Mouse (Mus musculus) heart, embryonic 10.5 days (tissue): Measurements from ENCODE around the gene Prm2. TPM values are rescaled to one million over a fixed set of nuclear protein-coding genes. Genes with fewer than 3 reads are reported as not detected.
A peak's percentile ranks its signal among the peaks of the same experiment; 100 is the strongest.

Source experiments
- DNase-seq: peaks from one replicate; pipeline ENCODE4 v3.0.0-alpha.2; 2017; ENCODE audit warnings: low spot score
- H3K27ac ChIP-seq: fragments of 300-500 bp; sonication (generic); 2 replicates; pipeline ENCODE4 v1.5.1; 2016; ENCODE audit warnings: mild to moderate bottlenecking
- H3K27me3 ChIP-seq: fragments of 300-500 bp; sonication (generic); 2 replicates; pipeline ENCODE4 v1.6.1; 2016; ENCODE audit warnings: mild to moderate bottlenecking; ENCODE audit not compliant: poor library complexity, insufficient read depth, severe bottlenecking
- H3K36me3 ChIP-seq: fragments of 300-500 bp; sonication (generic); 2 replicates; pipeline ENCODE4 v1.6.1; 2016; ENCODE audit warnings: mild to moderate bottlenecking, moderate library complexity
- H3K4me1 ChIP-seq: fragments of 300-500 bp; sonication (generic); 2 replicates; pipeline ENCODE4 v1.6.1; 2016; ENCODE audit warnings: mild to moderate bottlenecking
- H3K4me3 ChIP-seq: fragments of 300-500 bp; sonication (generic); 2 replicates; pipeline ENCODE4 v1.5.1; 2016; ENCODE audit warnings: mild to moderate bottlenecking, moderate library complexity
- H3K9me3 ChIP-seq: fragments of 300-500 bp; sonication (generic); 2 replicates; pipeline ENCODE4 v1.6.1; 2016; ENCODE audit warnings: mild to moderate bottlenecking, moderate library complexity
- WGBS: fragments of 180-500 bp; shearing (Covaris S2); methylation state at CpG from one replicate; pipeline ENCODE4 v1.1.7; 2016; 5-methylcytosine and 5-hydroxymethylcytosine counted together
- polyA plus RNA-seq: library from polyadenylated mRNA; unstranded; fragments of >200 nt; fragmentation: Nextera tagmentation; extraction: Ambion mirVana; gene quantifications from 2 replicates; pipeline ENCODE4 v1.2.1, GENCODE M21; 2016

Gene Prm2
- polyA plus RNA-seq, 1 experiment from 2014 or later = not detected

DNA sequence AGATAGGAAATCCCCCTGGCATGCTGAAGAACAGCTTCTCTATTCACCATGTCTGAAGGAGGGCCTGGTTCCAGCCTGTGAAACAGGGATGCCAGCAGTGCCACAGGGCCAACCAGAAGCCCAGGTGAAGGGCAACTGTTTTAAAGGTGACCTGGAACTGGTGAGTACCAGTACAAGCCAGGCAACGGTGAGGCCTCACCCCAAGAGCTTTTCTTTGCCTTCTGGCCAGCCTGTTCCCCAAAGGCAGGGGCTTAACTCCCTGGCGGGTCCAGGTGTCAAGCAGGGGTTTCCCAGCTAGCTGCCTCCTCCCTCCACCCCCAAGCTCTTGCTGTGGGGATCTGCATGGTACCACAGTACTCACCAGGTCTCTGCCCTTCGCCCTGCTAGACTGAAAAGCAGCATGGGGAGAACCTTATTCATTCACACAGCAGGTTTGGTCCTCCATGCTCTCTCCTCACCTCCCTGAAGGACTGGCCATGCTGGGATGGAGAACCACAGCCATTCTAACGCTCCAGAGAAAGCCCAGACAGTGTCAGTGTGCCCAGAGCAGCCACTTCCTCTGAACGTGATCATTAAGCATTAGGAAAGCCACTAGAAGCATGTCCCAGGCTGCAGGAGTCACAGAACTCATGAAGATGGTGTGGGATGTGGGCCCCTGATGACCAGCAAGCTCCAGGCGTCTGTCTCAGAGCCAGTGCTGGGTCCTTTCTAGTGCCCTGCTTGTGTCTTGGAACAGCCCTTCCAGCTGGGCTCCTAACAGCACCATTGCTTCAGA lies 13.4 kb downstream of the Prm2 start:
- H3K36me3 ChIP-seq = no peaks in the 10 kb centered on the region
- H3K4me3 ChIP-seq = peak overlapping the region; percentile 82; the same call in 1 of the 2 replicates
- 39% methylated on average over 6 of the region's 6 CpGs for WGBS
- no peaks in the 10 kb centered on the region for H3K9me3 ChIP-seq
- no peak for DNase-seq
- H3K27me3 ChIP-seq = peaks cover 10% of the 10 kb centered on the region; the same call in 1 of the 2 replicates
- peak overlapping the region; percentile 79 for H3K27ac ChIP-seq
- peaks cover 75% of the 10 kb centered on the region for H3K4me1 ChIP-seq

DNA sequence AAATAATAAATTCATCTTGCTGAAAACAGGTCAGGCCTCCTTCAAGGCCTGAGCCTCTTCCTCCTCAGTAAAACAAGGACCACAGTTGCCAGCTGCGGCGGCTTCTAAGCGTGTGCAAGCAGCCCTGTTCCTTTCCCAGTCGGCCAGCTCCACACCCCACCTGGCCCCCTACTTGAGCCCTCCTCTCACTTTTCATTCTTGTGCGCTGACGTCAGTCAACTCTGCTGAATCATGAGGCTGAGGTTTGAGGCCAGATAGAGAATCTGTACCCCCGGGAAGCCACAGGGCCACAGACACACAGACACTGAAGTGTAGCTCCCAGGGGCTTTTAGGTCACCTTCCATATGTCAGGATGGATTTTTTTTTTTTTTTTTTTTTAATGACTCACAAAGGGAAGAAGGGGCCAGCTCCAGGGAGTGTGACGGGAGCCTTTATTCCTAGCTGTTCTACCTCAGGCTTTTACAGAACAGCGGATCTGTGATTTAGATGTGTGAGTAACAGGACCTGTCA lies 14.0 kb downstream of the Prm2 start:
- Histone ChIP-seq H3K27ac (peak overlapping the region; percentile 79), H3K36me3 (no peaks in the 10 kb centered on the region), H3K27me3 (peaks cover 10% of the 10 kb centered on the region; the same call in 1 of the 2 replicates), H3K4me3 (no peak overlapping the region), H3K4me1 (peaks cover 75% of the 10 kb centered on the region), H3K9me3 (no peaks in the 10 kb centered on the region)
- DNase-seq = no peak
- WGBS = 25% methylated on average over 9 of the region's 9 CpGs

DNA sequence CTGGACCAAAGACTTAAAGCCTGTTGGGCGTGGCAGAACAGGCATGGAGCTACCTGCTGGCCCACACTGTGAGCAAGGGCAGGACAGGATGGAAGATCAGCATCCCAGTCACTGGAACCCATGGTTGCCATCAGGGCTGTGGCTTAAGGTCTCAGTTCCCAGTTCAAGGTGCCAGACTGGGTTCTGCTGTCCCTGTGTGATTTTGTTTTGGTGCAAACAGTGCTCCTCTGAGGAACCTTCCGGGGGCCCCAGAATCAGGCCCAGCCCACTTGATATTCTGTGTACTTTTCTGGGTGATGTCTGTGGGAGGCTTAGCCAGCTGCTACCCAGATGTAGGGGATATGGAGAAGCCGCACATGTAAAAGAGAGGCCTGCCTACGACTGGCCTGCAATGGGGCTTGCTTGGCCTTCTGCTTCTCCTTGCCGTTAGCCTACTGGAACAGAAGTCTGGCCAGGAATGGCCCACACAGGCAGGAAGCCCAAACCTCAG lies 15.3 kb downstream of the Prm2 start:
- Histone ChIP-seq H3K27ac (peak overlapping the region; percentile 42), H3K27me3 (peaks cover 10% of the 10 kb centered on the region; the same call in 1 of the 2 replicates), H3K4me3 (no peak overlapping the region), H3K4me1 (peaks cover 71% of the 10 kb centered on the region), H3K36me3 (no peaks in the 10 kb centered on the region), H3K9me3 (no peaks in the 10 kb centered on the region)
- no peak for DNase-seq
- 78% methylated on average over 5 of the region's 5 CpGs for WGBS

DNA sequence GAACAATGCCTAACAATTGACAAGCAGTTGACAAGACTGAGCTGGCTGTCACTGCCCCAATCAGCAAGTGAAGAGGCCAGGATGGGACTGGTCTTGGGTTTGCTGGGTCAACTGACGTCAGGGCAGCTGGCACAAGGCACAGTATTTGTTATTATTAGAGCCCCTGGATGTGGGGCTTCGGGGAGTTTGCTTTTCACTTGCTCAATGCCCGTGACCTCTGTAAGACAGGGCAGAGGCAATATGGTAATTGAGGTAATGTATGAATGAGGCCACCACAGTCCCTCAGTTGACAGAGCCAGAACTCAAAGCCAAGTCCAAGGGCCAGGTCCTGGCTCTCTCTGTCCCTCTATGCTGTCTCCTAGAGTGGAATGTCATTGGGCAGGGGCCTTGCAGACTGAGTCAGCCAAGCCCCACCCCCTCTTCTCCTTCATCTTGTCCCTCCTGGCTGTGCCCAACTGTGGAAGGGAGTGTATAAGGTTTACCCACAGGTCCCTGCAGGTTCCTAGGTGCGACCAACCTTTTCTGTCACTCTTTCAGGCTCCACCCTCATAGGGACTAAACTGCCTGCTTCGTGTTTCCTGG lies 18.3 kb downstream of the Prm2 start:
- Histone ChIP-seq H3K4me3 (no peak overlapping the region), H3K27ac (no peak overlapping the region), H3K4me1 (peaks cover 50% of the 10 kb centered on the region), H3K36me3 (no peaks in the 10 kb centered on the region), H3K27me3 (peaks cover 2% of the 10 kb centered on the region; the same call in 1 of the 2 replicates), H3K9me3 (no peaks in the 10 kb centered on the region)
- no peak for DNase-seq
- WGBS = 59% methylated on average over 5 of the region's 5 CpGs

DNA sequence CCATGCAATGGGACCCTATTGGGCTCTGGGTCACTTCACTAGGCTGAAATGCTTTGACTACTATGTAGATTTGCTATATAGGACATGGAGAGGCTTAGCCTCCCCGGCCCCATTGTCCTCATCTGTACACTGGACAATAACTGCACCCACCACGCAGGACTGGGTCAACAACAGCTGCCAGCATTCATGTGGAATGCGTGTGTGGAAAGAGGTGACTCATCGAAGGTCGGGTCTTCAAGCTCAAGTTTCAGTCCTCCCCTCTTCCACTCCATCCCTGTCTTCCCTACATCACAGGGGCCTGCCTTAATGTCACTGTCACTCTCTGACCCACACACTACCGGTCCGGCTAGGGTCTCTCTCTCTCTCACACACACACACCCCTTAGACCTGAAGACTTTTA lies 19.6 kb downstream of the Prm2 start:
- Histone ChIP-seq H3K4me3 (no peak overlapping the region), H3K36me3 (no peaks in the 10 kb centered on the region), H3K9me3 (no peaks in the 10 kb centered on the region), H3K4me1 (peaks cover 43% of the 10 kb centered on the region), H3K27me3 (no peaks in the 10 kb centered on the region), H3K27ac (no peak overlapping the region)
- DNase-seq = no peak
- WGBS = 37% methylated on average over 7 of the region's 7 CpGs

DNA sequence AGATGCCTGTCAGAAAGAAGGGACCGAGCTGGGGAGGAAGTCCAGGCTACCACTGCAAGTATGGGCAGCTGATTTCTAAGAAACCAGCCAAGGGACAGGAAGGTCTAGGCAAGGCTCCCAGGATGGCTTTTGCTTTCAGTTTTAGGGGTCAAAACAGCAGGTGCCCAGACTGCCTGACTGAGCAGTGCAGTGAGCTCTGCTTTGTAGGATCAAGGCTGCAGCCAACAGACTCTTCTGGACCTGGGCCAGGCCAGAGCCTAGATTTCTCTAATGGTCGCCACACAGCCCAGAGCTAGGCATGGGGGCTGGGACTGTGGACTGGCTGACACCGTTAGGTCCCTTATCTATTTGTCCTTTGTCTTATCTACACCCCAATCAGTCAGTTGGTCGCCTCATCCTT lies 21.2 kb downstream of the Prm2 start:
- 41% methylated on average over 4 of the region's 4 CpGs for WGBS

DNA sequence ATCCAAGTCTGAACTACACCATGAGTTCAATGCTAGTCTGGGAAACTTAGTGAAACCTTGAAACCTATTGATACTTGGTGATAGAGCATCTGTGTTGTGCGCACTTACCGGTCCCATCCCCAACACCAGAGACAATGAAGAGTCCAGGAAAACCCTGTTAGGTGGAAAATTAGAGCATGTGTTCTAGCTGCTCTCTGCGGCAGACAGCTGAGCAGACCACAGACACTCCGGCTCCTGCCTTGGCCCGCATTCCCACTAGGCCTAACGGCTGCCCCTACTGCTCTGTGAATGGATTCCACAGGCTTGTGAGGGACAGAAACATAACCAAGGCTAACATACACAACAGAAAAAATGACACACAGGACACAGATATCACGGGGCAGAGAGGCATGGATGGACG lies 22.4 kb downstream of the Prm2 start:
- H3K4me3 ChIP-seq = no peak overlapping the region
- H3K36me3 ChIP-seq = no peaks in the 10 kb centered on the region
- H3K27ac ChIP-seq = 0 out of 2 replicates have a peak overlapping the region, but pooled peaks have one; percentile 16
- H3K4me1 ChIP-seq = peaks cover 54% of the 10 kb centered on the region
- peaks cover 15% of the 10 kb centered on the region for H3K27me3 ChIP-seq
- no peaks in the 10 kb centered on the region for H3K9me3 ChIP-seq
- 76% methylated on average over 8 of the region's 8 CpGs for WGBS
- no peak for DNase-seq

More for the DNA sequence above, 21.2 kb downstream of the Prm2 start:
- Histone ChIP-seq H3K4me1 (peaks cover 47% of the 10 kb centered on the region), H3K27me3 (0 out of 2 replicates have a peak, but pooled peaks cover 3% of the 10 kb centered on the region), H3K36me3 (no peaks in the 10 kb centered on the region), H3K4me3 (no peak overlapping the region), H3K9me3 (no peaks in the 10 kb centered on the region), H3K27ac (no peak overlapping the region)
- DNase-seq = no peak

DNA sequence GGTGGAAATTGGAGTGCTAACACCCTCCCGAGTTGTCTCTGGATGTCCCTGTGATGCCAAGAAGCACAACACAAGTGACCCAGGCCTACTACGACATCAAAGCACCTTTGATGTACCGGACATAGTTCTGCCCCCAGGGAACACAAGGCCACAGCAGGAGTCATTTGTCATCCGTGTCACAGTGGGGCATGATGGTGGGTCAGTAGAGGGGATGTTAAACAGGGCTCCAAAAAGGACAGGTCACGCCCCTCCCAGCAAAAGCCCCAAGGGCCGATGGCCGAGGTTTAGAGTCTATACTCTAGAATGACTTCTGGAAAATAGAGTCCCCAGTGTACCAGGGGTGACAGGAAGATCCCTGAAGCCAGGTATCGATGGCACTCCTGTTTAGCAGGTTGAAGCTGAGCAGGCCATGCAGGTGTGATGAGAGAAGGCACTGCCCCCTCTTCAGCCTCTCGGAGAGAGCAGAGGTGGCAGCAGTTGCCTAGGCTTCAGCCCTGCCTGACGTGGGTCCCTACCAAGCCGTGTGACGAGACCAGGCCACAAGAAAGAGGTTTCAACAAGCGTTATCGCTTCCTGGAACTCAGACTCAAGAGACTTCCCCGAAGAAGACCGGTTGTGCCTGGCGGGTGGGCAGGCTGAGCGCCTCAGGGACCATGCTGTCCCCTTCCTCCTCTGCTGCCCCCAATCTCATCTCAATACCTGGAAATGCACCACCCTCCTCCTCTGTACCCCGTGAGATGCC lies 24.0 kb downstream of the Prm2 start:
- Histone ChIP-seq H3K4me3 (no peak overlapping the region), H3K9me3 (no peaks in the 10 kb centered on the region), H3K27ac (peak overlapping the region; percentile 23; the same call in 1 of the 2 replicates), H3K4me1 (peaks cover 42% of the 10 kb centered on the region), H3K27me3 (peaks cover 21% of the 10 kb centered on the region), H3K36me3 (no peaks in the 10 kb centered on the region)
- WGBS = 49% methylated on average over 19 of the region's 19 CpGs
- DNase-seq = no peak

DNA sequence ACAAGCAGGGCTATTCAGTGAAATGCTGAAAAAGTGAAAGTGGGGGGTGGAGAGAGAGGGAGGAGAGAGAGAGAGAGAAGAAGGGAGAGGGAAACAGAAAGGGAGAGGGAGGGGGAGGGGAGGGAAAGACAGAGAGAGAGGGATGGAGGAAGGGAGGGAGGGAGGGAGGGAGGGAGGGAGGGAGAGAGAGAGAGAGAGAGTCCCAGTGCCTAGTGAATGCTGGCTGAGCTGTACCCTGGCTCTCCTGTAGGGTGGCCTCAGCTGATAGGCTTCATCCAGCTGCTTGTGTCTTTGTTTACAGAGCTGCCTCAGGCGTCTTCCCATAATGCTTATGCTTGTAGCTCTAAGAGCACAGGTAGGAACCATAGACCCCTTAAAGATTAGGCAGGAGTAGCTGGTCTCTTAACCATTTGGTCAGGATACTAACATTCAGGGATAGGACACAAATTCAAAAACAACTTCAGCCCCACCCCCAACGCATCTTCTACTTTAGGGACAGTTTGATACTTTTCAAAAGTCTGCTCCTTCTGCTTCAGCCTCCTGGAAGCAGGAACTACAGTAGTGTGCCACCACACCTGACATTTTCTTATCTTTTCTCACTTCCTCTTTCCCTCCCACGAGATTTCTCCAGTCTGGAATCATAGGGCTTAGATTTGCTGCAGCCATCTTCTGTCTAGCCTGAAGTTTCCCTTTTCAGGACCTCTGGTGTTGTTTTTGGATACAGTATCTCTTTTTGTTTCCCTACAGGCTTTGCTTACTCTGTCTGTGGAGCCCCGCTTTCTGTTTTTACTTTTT lies 25.2 kb downstream of the Prm2 start:
- Histone ChIP-seq H3K36me3 (no peaks in the 10 kb centered on the region), H3K4me1 (peaks cover 33% of the 10 kb centered on the region), H3K9me3 (no peaks in the 10 kb centered on the region), H3K27ac (no peak overlapping the region), H3K27me3 (peaks cover 21% of the 10 kb centered on the region), H3K4me3 (no peak overlapping the region)
- 37% methylated on average over 4 of the region's 4 CpGs for WGBS
- no peak for DNase-seq

DNA sequence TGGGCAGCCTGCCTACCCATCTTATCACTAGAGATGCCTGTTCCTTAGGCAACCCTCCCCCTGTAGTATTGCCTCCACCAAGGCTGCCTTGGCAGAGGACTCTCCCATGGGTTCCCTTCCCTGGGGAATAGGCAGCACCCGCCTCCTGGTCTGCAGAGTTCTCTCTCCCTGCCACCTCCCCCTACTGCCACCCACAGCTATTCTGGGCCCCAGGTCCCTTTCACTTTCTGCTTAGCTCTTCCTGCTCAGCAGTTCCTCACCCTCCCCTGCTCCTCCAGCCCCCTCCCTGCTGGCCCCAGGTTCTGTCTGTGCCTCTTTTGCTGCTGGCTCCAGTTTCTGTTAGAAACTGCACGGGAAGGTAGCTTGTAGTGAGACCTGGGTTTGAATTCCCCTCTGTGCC lies 26.3 kb downstream of the Prm2 start:
- no peaks in the 10 kb centered on the region for H3K9me3 ChIP-seq
- H3K36me3 ChIP-seq = no peaks in the 10 kb centered on the region
- no peak for DNase-seq
- WGBS = 39% methylated on average over 2 of the region's 2 CpGs
- peaks cover 21% of the 10 kb centered on the region for H3K27me3 ChIP-seq
- H3K27ac ChIP-seq = peak overlapping the region; percentile 29; the same call in 1 of the 2 replicates
- peaks cover 30% of the 10 kb centered on the region for H3K4me1 ChIP-seq
- H3K4me3 ChIP-seq = no peak overlapping the region

DNA sequence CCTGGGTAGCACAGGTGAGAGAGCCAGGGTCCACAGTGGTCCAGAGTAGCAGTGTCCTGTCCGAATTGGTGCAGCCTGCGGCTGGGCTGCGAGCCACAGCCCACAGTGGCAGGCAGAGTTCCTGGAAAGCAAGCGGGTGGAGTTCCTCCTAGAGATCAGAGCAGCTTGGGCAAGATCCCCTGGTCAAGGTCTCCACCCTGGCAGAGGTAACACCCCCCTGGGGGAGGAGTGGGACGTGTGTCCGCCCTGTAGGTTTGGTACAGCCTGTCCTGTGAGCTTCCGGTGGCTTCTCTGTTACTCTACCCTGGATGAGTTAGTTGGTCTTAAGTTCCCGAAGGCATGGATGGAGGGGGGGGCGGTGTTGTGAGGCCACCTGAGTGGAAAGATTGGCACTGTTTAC lies 27.1 kb downstream of the Prm2 start:
- 57% methylated on average over 9 of the region's 9 CpGs for WGBS
- Histone ChIP-seq H3K27ac (no peak overlapping the region), H3K4me1 (peaks cover 29% of the 10 kb centered on the region), H3K27me3 (peaks cover 24% of the 10 kb centered on the region), H3K36me3 (no peaks in the 10 kb centered on the region), H3K9me3 (no peaks in the 10 kb centered on the region), H3K4me3 (no peak overlapping the region)
- no peak for DNase-seq

DNA sequence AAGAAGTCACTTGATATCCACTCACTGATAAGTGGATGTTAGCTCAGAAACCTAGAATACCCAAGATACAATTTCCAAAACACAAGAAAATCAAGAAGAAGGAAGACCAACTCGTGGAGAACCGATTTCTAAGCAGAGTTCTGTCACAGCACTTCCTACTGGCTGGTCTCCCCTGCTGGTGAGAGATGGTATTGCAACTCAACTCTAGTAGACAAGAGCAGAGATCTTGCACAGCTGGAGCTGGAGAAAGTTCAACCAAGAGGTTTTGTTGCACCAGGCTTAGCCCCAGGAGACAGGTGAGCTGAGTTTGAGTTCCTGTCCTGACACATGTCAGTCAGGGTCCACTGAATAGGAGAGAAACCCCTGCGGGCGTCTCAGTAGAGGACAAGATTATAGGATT lies 28.8 kb downstream of the Prm2 start:
- Histone ChIP-seq H3K27ac (no peak overlapping the region), H3K4me3 (no peak overlapping the region), H3K27me3 (peaks cover 41% of the 10 kb centered on the region), H3K4me1 (peaks cover 28% of the 10 kb centered on the region), H3K9me3 (no peaks in the 10 kb centered on the region), H3K36me3 (no peaks in the 10 kb centered on the region)
- DNase-seq = no peak
- 35% methylated on average over 4 of the region's 4 CpGs for WGBS
